Mouse (Mus musculus) right cerebral cortex, adult 2 months (tissue): ENCODE measurements around the gene Cars2.
"Not testable (repeated sequence)": the region's sequence is repeated elsewhere in the genome, so short reads cannot be mapped to it uniquely, and the experiment has no call there.

Source experiments
- DNase-seq, 2 experiments: peaks; one replicate each; pipeline ENCODE4 v3.0.0; 2021 to 2022; ENCODE audit warnings: low spot score in 2 of 2

Gene Cars2

GRCm38 (mm10) chr8:11556691-11557423 lies 6.3 kb upstream of the Cars2 start:
- DNase-seq: peak; percentile 33 to 64

- peak; percentile 99 for DNase-seq
Observed at GRCm38 (mm10) chr8:11555720-11556591, 5.4 kb upstream of the Cars2 start.

- peak; percentile 91 to 95 for DNase-seq
Observed at GRCm38 (mm10) chr8:11554799-11555719, 4.5 kb upstream of the Cars2 start, which contains the start of gene Ing1. Gene Ing1 (plus strand): TSS chr8:11555571.

- no peak for DNase-seq
Observed at GRCm38 (mm10) chr8:11552390-11552789, 1.8 kb upstream of the Cars2 start.

GRCm38 (mm10) chr8:11551497-11551896 lies 914 bp upstream of the Cars2 start:
- DNase-seq: not testable (repeated sequence)

GRCm38 (mm10) chr8:11549706-11550105 lies 877 bp downstream of the Cars2 start:
- DNase-seq: peak; percentile 30 to 35

- DNase-seq: no peak
Observed at GRCm38 (mm10) chr8:11547063-11547462, 3.5 kb downstream of the Cars2 start.

GRCm38 (mm10) chr8:11544386-11544785 lies 6.2 kb downstream of the Cars2 start:
- DNase-seq: peak; percentile 56 to 60

GRCm38 (mm10) chr8:11542866-11543265 lies 7.7 kb downstream of the Cars2 start:
- DNase-seq: no peak

GRCm38 (mm10) chr8:11542031-11542430 lies 8.6 kb downstream of the Cars2 start:
- DNase-seq: no peak

GRCm38 (mm10) chr8:11540182-11540581 lies 10.4 kb downstream of the Cars2 start:
- DNase-seq: no peak

- no peak for DNase-seq
Observed at GRCm38 (mm10) chr8:11539049-11539448, 11.5 kb downstream of the Cars2 start.

- DNase-seq: no peak
Observed at GRCm38 (mm10) chr8:11534494-11534893, 16.1 kb downstream of the Cars2 start.

GRCm38 (mm10) chr8:11530849-11531248 lies 19.7 kb downstream of the Cars2 start:
- DNase-seq: no peak

GRCm38 (mm10) chr8:11530155-11530770 lies 20.3 kb downstream of the Cars2 start:
- peak; percentile 36 to 41 for DNase-seq

- no peak for DNase-seq
Observed at GRCm38 (mm10) chr8:11523331-11523730, 27.3 kb downstream of the Cars2 start.

GRCm38 (mm10) chr8:11518676-11519075 lies 31.9 kb downstream of the Cars2 start:
- DNase-seq: no peak

GRCm38 (mm10) chr8:11518056-11518396 lies 32.6 kb downstream of the Cars2 start:
- DNase-seq: no peak

GRCm38 (mm10) chr8:11517366-11518055 lies 33.1 kb downstream of the Cars2 start:
- DNase-seq: no peak

GRCm38 (mm10) chr8:11516292-11516691 lies 34.3 kb downstream of the Cars2 start:
- no peak for DNase-seq

- DNase-seq: no peak
Observed at GRCm38 (mm10) chr8:11513247-11513646, 37.3 kb downstream of the Cars2 start.
